Mouse (Mus musculus) limb, embryonic 14.5 days (tissue): ENCODE measurements around the gene Slc29a2. TPM values are rescaled to one million over a fixed set of nuclear protein-coding genes. Genes with fewer than 3 reads are reported as not detected.

Experiments used
- ATAC-seq: fragments of 200-750 bp; cut with Nextera tagmentation; 2 replicates; pipeline ENCODE4 v1.8.0; 2017; ENCODE audit warnings: low read depth, moderate number of reproducible peaks, moderate TSS enrichment; ENCODE audit not compliant: low FRiP score
- DNase-seq: peaks from one replicate; pipeline ENCODE4 v3.0.0-alpha.2; 2015; ENCODE audit warnings: low spot score
- H3K27ac ChIP-seq: fragments of 300-500 bp; sonication (generic); replicated peaks from 2 replicates; pipeline ENCODE4 v1.5.1; 2014; ENCODE audit warnings: low read depth, mild to moderate bottlenecking, low read length, moderate library complexity, mixed read lengths
- H3K27me3 ChIP-seq: fragments of 300-500 bp; sonication (generic); 2 replicates; pipeline ENCODE4 v1.6.1; 2014; ENCODE audit warnings: low read length, mixed read lengths; ENCODE audit not compliant: control insufficient read depth, insufficient read depth
- H3K36me3 ChIP-seq: fragments of 300-500 bp; sonication (generic); 2 replicates; pipeline ENCODE4 v1.6.1; 2014; ENCODE audit warnings: mild to moderate bottlenecking, low read length, moderate library complexity, mixed read lengths; ENCODE audit not compliant: control insufficient read depth, insufficient read depth
- H3K4me1 ChIP-seq: fragments of 300-500 bp; sonication (generic); 2 replicates; pipeline ENCODE4 v1.6.1; 2014; ENCODE audit warnings: antibody characterized with exemption, low read length, mixed read lengths; ENCODE audit not compliant: control insufficient read depth, insufficient read depth
- H3K4me2 ChIP-seq: fragments of 300-500 bp; sonication (generic); replicated peaks from 2 replicates; pipeline ENCODE4 v1.6.1; 2014; ENCODE audit warnings: low read depth, mild to moderate bottlenecking, low read length, moderate library complexity; ENCODE audit not compliant: severe bottlenecking
- H3K4me3 ChIP-seq: fragments of 300-500 bp; sonication (generic); replicated peaks from 2 replicates; pipeline ENCODE4 v1.5.1; 2014; ENCODE audit warnings: low read length
- H3K9ac ChIP-seq: fragments of 300-500 bp; sonication (generic); 2 replicates; pipeline ENCODE4 v1.6.1; 2014; ENCODE audit warnings: mild to moderate bottlenecking, low read depth, low read length, moderate library complexity; ENCODE audit not compliant: severe bottlenecking
- H3K9me3 ChIP-seq: fragments of 300-500 bp; sonication (generic); 2 replicates; pipeline ENCODE4 v1.6.1; 2016; ENCODE audit warnings: low read length; ENCODE audit not compliant: control insufficient read depth
- POLR2A ChIP-seq: fragments of 200-500 bp; IDR thresholded peaks from 2 replicates; pipeline ENCODE4 v1.8.0; 2012; ENCODE audit warnings: inconsistent platforms, mild to moderate bottlenecking, moderate library complexity, borderline replicate concordance; ENCODE audit not compliant: insufficient read depth, insufficient read length; ENCODE audit errors: extremely low read depth
- WGBS: fragments of 180-500 bp; shearing (Covaris S2); extraction: QIAGEN DNeasy Blood & Tissue Kit; methylation state at CpG from one replicate; pipeline ENCODE4 v1.1.7; 2014; 5-methylcytosine and 5-hydroxymethylcytosine counted together
- polyA plus RNA-seq, 2 experiments: library from polyadenylated mRNA; depleted of rRNA in 1 of 2; stranded (reverse) in 1 of 2; unstranded in 1 of 2; fragments of >200 nt; fragmentation: Nextera tagmentation in 1 of 2; extraction: Ambion mirVana in 1 of 2; gene quantifications; 2 replicates each; pipeline versions ENCODE4 v1.2.1 to v1.2.3; 2012 to 2014

Gene Slc29a2
- polyA plus RNA-seq (2012; rRNA removed) (15.7 and 25.5 TPM in 2 replicates), polyA plus RNA-seq (2014; fragmentation: Nextera tagmentation; extraction: Ambion mirVana) (3.7 and 5.0 TPM in 2 replicates)

- ATAC-seq (peak; percentile 96), DNase-seq (peak; percentile 93)
- Histone ChIP-seq H3K36me3 (peaks cover 11% of the 10 kb centered on the region; the same call in 1 of the 2 replicates), H3K4me2 (peak within 1 kb of the TSS; percentile 93), H3K4me1 (0 out of 2 replicates have a peak, but pooled peaks cover 3% of the 10 kb centered on the region), H3K9me3 (no peaks in the 10 kb centered on the region), H3K9ac (peak within 1 kb of the TSS; percentile 70), H3K4me3 (peak within 1 kb of the TSS; percentile 65), H3K27ac (peak within 1 kb of the TSS; percentile 74), H3K27me3 (no peaks in the 10 kb centered on the region)
- WGBS: under 1% methylated on average over 57 of the region's 62 CpGs
- TF ChIP-seq POLR2A: peak; percentile 86; the same call in 1 of the 2 replicates
These were observed at the start of gene Slc29a2 for GRCm38 (mm10) chr19:5023621-5024479. Slc29a2 (plus strand) TSS chr19:5023860.

- H3K4me3 ChIP-seq: no peak overlapping the region
- H3K36me3 ChIP-seq: no peaks in the 10 kb centered on the region
- DNase-seq (no peak), ATAC-seq (no peak)
- TF ChIP-seq POLR2A: no peak
- no peak overlapping the region for H3K9ac ChIP-seq
- no peaks in the 10 kb centered on the region for H3K9me3 ChIP-seq
- H3K27me3 ChIP-seq: peaks cover 18% of the 10 kb centered on the region; the same call in 1 of the 2 replicates
- H3K4me1 ChIP-seq: no peaks in the 10 kb centered on the region
- no peak overlapping the region for H3K27ac ChIP-seq
- H3K4me2 ChIP-seq: no peak overlapping the region
These were observed 41.9 kb upstream of the Slc29a2 start for GRCm38 (mm10) chr19:4981767-4982166.

- TF ChIP-seq POLR2A: no peak
These were observed 34.6 kb upstream of the Slc29a2 start for GRCm38 (mm10) chr19:4989013-4989412.

GRCm38 (mm10) chr19:4989434-4990255 lies 34.0 kb upstream of the Slc29a2 start:
- no peaks in the 10 kb centered on the region for H3K36me3 ChIP-seq
- no peak overlapping the region for H3K4me2 ChIP-seq
- H3K9ac ChIP-seq: no peak overlapping the region
- no peak for ATAC-seq
- WGBS: 18% methylated on average over 46 of the region's 47 CpGs
- no peak overlapping the region for H3K4me3 ChIP-seq
- H3K4me1 ChIP-seq: no peaks in the 10 kb centered on the region
- no peak for DNase-seq
- no peak for TF ChIP-seq POLR2A
- no peak overlapping the region for H3K27ac ChIP-seq
- H3K9me3 ChIP-seq: no peaks in the 10 kb centered on the region
- peaks cover 42% of the 10 kb centered on the region for H3K27me3 ChIP-seq

More at GRCm38 (mm10) chr19:4989013-4989412, 34.6 kb upstream of the Slc29a2 start:
- ATAC-seq (no peak), DNase-seq (peak; percentile 90)
- Histone ChIP-seq H3K9ac (no peak overlapping the region), H3K4me2 (no peak overlapping the region), H3K4me3 (no peak overlapping the region), H3K9me3 (no peaks in the 10 kb centered on the region), H3K4me1 (no peaks in the 10 kb centered on the region), H3K27ac (no peak overlapping the region), H3K27me3 (peaks cover 48% of the 10 kb centered on the region), H3K36me3 (no peaks in the 10 kb centered on the region)
- WGBS: 4% methylated on average over 13 of the region's 13 CpGs

GRCm38 (mm10) chr19:4990256-4990625 lies 33.4 kb upstream of the Slc29a2 start, which contains the start of gene Npas4:
Npas4 (minus strand) TSS chr19:4990316.
- no peak for TF ChIP-seq POLR2A
- WGBS: 19% methylated on average over 4 of the region's 4 CpGs
- H3K27me3 ChIP-seq: peaks cover 36% of the 10 kb centered on the region
- H3K4me2 ChIP-seq: no peak within 1 kb of the TSS
- no peak within 1 kb of the TSS for H3K4me3 ChIP-seq
- DNase-seq (no peak), ATAC-seq (no peak)
- no peak within 1 kb of the TSS for H3K27ac ChIP-seq
- no peaks in the 10 kb centered on the region for H3K9me3 ChIP-seq
- H3K36me3 ChIP-seq: no peaks in the 10 kb centered on the region
- H3K4me1 ChIP-seq: no peaks in the 10 kb centered on the region
- no peak within 1 kb of the TSS for H3K9ac ChIP-seq
